Mouse (Mus musculus) bone marrow, adult 2 months (tissue): Measurements from ENCODE around the gene Arhgap33.

ENCODE experiments used
- CTCF ChIP-seq: fragments of 200-500 bp; IDR thresholded peaks from 2 replicates; pipeline ENCODE4 v1.5.1; 2011; ENCODE audit warnings: low read length, control low read depth; ENCODE audit not compliant: control insufficient read depth, insufficient read depth
- POLR2A ChIP-seq: fragments of 200-500 bp; IDR thresholded peaks from 2 replicates; pipeline ENCODE4 v1.6.1; 2011; ENCODE audit warnings: low read depth, mild to moderate bottlenecking, control low read depth, low read length, borderline replicate concordance; ENCODE audit not compliant: control insufficient read depth

DNA sequence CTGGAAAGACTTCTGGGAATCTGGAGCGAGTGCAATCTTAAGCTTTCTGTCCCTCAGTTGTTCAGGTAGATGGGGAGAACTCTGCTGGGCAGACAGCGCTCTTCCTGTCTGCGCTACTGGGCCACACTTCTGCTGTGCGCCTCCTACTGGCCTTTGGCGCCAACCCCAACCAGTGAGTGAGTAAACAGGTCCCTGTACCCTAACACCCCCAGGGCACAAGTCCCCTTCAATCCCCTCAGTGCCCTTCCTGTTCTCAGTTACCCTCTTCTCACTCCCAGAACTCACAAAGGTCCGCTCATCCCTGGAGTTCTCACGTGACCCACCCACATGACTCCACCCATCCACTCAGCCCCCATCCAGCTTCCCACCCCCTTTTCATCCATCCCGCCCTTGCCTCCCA, 16.5 kb downstream of the Arhgap33 start:
- TF ChIP-seq POLR2A (no peak), CTCF (no peak)
